Mouse (Mus musculus): ENCODE results near the gene Cyb561. TPM values are rescaled to one million over a fixed set of nuclear protein-coding genes. Genes with fewer than 3 reads are reported as not detected.

Cyb561 gene
- polyA plus RNA-seq, 2 experiments from 2014 or later = 0.63 to 1.4 TPM

- no peak for ATAC-seq
Observed at GRCm38 (mm10) chr11:105951601-105952044, 1.5 kb downstream of the Cyb561 start.

GRCm38 (mm10) chr11:105950519-105950918 lies 2.6 kb downstream of the Cyb561 start:
- no peak for ATAC-seq

GRCm38 (mm10) chr11:105948255-105948654 lies 4.9 kb downstream of the Cyb561 start:
- no peak for ATAC-seq

GRCm38 (mm10) chr11:105946694-105947154 lies 6.4 kb downstream of the Cyb561 start:
- peak; percentile 57 for ATAC-seq

- no peak for ATAC-seq
Observed at GRCm38 (mm10) chr11:105944770-105945672, 8.1 kb downstream of the Cyb561 start.

- peak; percentile 54 for ATAC-seq
Observed at GRCm38 (mm10) chr11:105944126-105944621, 9.0 kb downstream of the Cyb561 start.

- no peak for ATAC-seq
Observed at GRCm38 (mm10) chr11:105943133-105944102, 9.7 kb downstream of the Cyb561 start.

GRCm38 (mm10) chr11:105941973-105942372 lies 11.2 kb downstream of the Cyb561 start:
- ATAC-seq = no peak

- ATAC-seq = no peak
Observed at GRCm38 (mm10) chr11:105938771-105939170, 14.4 kb downstream of the Cyb561 start.

GRCm38 (mm10) chr11:105936974-105937373 lies 16.2 kb downstream of the Cyb561 start:
- no peak for ATAC-seq

GRCm38 (mm10) chr11:105936200-105936599 lies 16.9 kb downstream of the Cyb561 start:
- no peak for ATAC-seq

GRCm38 (mm10) chr11:105935496-105935895 lies 17.6 kb downstream of the Cyb561 start:
- no peak for ATAC-seq

- ATAC-seq = no peak
Observed at GRCm38 (mm10) chr11:105934816-105935215, 18.3 kb downstream of the Cyb561 start.

GRCm38 (mm10) chr11:105934303-105934711 lies 18.8 kb downstream of the Cyb561 start:
- ATAC-seq = no peak

- no peak for ATAC-seq
Observed at GRCm38 (mm10) chr11:105933746-105934145, 19.4 kb downstream of the Cyb561 start.

- ATAC-seq = no peak
Observed at GRCm38 (mm10) chr11:105931380-105931779, 21.8 kb downstream of the Cyb561 start.

GRCm38 (mm10) chr11:105928171-105928570 lies 25.0 kb downstream of the Cyb561 start:
- ATAC-seq = no peak

GRCm38 (mm10) chr11:105927065-105928030 lies 25.8 kb downstream of the Cyb561 start:
- ATAC-seq = no peak

- ATAC-seq = no peak
Observed at GRCm38 (mm10) chr11:105922769-105923663, 30.1 kb downstream of the Cyb561 start.

GRCm38 (mm10) chr11:105921275-105921674 lies 31.9 kb downstream of the Cyb561 start:
- no peak for ATAC-seq
